Mouse (Mus musculus): ENCODE data around the gene Serpini2.

DNA sequence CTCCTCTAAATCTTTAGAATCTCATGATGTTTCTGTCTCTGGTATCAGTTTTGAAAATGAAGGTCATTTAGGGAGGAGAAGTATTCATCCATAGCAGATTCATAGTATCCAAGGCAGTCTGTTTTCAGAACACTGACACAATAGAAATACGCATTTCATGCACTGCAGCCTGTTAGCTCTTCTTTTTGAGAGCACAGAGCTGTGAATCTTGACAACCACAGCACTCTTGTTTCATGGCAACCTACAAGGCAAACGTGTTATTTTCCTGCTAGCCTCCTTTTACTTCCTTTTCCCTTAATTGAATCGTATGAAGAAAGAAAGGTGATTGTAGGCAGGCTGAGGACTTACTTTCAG lies 27.9 kb upstream of the Serpini2 start:
- no peak for TF ChIP-seq CTCF (IDR thresholded peaks at IDR 0.05; ENCODE audit: control insufficient read depth, insufficient read depth, insufficient read length)
- TF ChIP-seq MAX (IDR thresholded peaks at IDR 0.05): no peak
- no peak for TF ChIP-seq MYOG (IDR thresholded peaks at IDR 0.05; ENCODE audit: control insufficient read depth, extremely low read depth, insufficient read length)

Measured in C2C12 (cell line).